Mouse (Mus musculus): ENCODE results near the gene Wsb1. TPM values are rescaled to one million over a fixed set of nuclear protein-coding genes. Genes with fewer than 3 reads are reported as not detected.

Gene Wsb1
- polyA plus RNA-seq, 1 experiment from 2014 or later = 425 TPM

DNA sequence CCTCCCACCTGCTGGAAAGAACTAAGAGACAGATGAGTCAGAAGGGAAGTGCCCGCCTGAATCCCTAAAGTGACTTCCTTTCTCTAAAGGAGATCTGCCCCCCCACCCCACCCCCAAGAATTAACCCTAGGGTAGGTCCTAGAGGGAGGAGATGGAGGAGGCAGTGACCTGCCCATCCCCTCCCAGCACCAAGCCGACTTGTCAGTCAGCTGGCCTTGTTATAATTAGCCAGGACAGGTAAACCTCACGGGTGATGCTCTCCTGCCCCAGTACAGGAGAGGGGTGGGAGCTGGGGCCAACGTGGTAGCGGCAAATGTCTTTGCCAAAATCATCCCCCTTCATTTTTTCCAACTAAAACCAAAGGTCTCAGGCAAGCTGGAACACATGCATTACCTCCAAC is 37.2 kb upstream of the Wsb1 start:
- no peak overlapping the region for H3K4me3 ChIP-seq (ENCODE audit: low read depth, low read length)
- H3K9ac ChIP-seq (ENCODE audit: low read length) = no peak overlapping the region
- no peak overlapping the region for H3K27ac ChIP-seq (ENCODE audit: low read depth, low read length)
- H3K27me3 ChIP-seq (ENCODE audit: control insufficient read depth, insufficient read depth, low read length) = no peaks in the 10 kb centered on the region
- 73% methylated on average over 5 of the region's 5 CpGs for WGBS
- H3K4me2 ChIP-seq = no peak overlapping the region
- no peaks in the 10 kb centered on the region for H3K9me3 ChIP-seq (ENCODE audit: control insufficient read depth, low read length)
- ATAC-seq (ENCODE audit: low FRiP score) (no peak), DNase-seq (ENCODE audit: low spot score, missing footprints) (no peak)
- H3K36me3 ChIP-seq (ENCODE audit: control insufficient read depth, insufficient read depth, low read length) = no peaks in the 10 kb centered on the region
- no peaks in the 10 kb centered on the region for H3K4me1 ChIP-seq (ENCODE audit: control insufficient read depth, insufficient read depth, low read length)

DNA sequence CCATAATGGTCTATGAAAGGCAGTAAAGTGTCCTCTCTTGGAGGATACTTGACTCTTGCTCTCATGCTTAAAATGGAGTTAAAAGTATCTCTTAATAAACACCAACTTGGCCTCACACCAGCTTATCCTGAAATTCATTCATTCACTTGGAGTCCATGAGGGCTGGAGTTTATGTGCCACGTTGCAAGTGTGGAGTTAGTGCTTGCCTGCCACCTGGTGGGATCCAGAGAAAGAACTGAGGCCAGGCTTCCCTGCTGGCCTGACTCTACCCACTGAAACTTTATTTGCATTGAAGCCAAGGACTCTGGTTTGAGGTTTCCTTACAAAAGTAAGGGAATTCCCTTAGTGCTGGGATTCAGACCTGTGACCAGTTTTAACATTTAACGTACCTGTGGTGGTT is 36.0 kb upstream of the Wsb1 start:
- Histone ChIP-seq H3K4me3 (ENCODE audit: low read depth, low read length) (no peak overlapping the region), H3K4me1 (ENCODE audit: control insufficient read depth, insufficient read depth, low read length) (no peaks in the 10 kb centered on the region), H3K36me3 (ENCODE audit: control insufficient read depth, insufficient read depth, low read length) (no peaks in the 10 kb centered on the region), H3K4me2 (no peak overlapping the region), H3K27ac (ENCODE audit: low read depth, low read length) (no peak overlapping the region), H3K9me3 (ENCODE audit: control insufficient read depth, low read length) (no peaks in the 10 kb centered on the region), H3K9ac (ENCODE audit: low read length) (no peak overlapping the region), H3K27me3 (ENCODE audit: control insufficient read depth, insufficient read depth, low read length) (no peaks in the 10 kb centered on the region)
- WGBS = 58% methylated on average over 2 of the region's 2 CpGs
- DNase-seq (ENCODE audit: low spot score, missing footprints) (no peak), ATAC-seq (ENCODE audit: low FRiP score) (no peak)

DNA sequence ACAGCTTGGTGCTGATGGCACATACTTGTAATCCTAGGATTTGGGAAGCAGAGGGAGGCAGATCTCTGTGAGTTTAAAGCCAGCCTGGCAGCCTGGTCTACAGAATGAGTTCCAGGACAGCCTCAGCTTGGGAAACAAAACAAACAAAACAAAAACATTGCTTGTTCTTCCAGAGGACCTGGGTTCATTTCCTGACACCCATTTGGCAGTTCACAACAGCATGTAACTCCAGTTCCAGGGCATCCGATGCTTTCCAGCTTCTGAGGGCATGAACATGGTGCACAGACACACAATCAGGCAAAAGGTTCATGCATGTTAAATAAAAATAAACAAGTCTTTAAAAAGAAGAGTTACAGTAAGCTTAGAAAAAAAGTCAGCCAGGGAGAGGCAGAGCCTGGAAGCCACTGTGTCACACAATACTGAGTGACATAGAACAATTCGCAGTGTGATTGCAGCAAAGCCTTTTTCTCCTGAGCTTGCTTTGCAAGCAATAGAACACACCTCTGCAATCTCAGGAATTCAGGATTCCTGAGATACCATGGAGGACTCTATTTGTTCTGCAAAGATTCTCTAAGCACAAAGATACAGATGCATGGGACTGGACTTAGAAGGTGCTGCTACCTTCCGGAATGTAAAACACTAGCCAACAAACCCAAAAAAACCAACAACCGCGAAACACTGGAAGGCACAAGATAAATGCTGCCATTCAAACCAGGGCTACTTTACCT is 34.6 kb upstream of the Wsb1 start:
- H3K9ac ChIP-seq (ENCODE audit: low read length) = no peak overlapping the region
- 93% methylated on average over 5 of the region's 5 CpGs for WGBS
- no peak overlapping the region for H3K4me2 ChIP-seq
- H3K27me3 ChIP-seq (ENCODE audit: control insufficient read depth, insufficient read depth, low read length) = no peaks in the 10 kb centered on the region
- no peaks in the 10 kb centered on the region for H3K4me1 ChIP-seq (ENCODE audit: control insufficient read depth, insufficient read depth, low read length)
- H3K36me3 ChIP-seq (ENCODE audit: control insufficient read depth, insufficient read depth, low read length) = no peaks in the 10 kb centered on the region
- no peaks in the 10 kb centered on the region for H3K9me3 ChIP-seq (ENCODE audit: control insufficient read depth, low read length)
- H3K27ac ChIP-seq (ENCODE audit: low read depth, low read length) = no peak overlapping the region
- no peak overlapping the region for H3K4me3 ChIP-seq (ENCODE audit: low read depth, low read length)
- ATAC-seq (ENCODE audit: low FRiP score) = no peak
- no peak for DNase-seq (ENCODE audit: low spot score, missing footprints)

DNA sequence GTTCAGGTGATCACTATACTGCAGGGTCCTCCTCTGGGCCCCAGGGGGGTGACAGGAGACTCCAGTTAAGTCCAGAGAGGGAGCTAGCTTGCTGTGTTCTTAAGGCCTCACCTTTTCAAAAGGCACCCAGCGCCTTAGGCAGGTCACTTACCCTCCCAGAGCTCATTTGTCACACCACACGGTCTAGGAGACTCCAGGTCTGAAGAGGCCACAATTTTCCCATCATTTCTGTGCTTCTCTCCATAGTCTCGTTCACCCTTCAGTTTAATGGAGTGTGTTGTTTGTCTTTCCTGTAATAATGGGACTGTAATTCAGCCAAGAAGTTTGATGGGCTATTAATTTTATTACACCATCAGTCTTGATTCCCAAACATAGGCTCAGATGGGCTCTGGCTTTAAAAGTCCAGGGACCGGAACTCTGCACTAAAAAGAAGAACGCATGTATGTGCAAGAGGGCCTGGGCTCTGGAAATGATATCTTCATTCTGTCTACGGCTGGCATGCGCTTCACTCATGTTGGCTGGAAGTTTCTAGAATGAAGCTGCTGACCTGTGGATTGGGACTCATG is 33.9 kb upstream of the Wsb1 start:
- Histone ChIP-seq H3K36me3 (ENCODE audit: control insufficient read depth, insufficient read depth, low read length) (no peaks in the 10 kb centered on the region), H3K9ac (ENCODE audit: low read length) (no peak overlapping the region), H3K4me2 (no peak overlapping the region), H3K27ac (ENCODE audit: low read depth, low read length) (no peak overlapping the region), H3K4me1 (ENCODE audit: control insufficient read depth, insufficient read depth, low read length) (no peaks in the 10 kb centered on the region), H3K27me3 (ENCODE audit: control insufficient read depth, insufficient read depth, low read length) (no peaks in the 10 kb centered on the region), H3K9me3 (ENCODE audit: control insufficient read depth, low read length) (no peaks in the 10 kb centered on the region), H3K4me3 (ENCODE audit: low read depth, low read length) (no peak overlapping the region)
- ATAC-seq (ENCODE audit: low FRiP score) (no peak), DNase-seq (ENCODE audit: low spot score, missing footprints) (no peak)
- 88% methylated on average over 7 of the region's 7 CpGs for WGBS

DNA sequence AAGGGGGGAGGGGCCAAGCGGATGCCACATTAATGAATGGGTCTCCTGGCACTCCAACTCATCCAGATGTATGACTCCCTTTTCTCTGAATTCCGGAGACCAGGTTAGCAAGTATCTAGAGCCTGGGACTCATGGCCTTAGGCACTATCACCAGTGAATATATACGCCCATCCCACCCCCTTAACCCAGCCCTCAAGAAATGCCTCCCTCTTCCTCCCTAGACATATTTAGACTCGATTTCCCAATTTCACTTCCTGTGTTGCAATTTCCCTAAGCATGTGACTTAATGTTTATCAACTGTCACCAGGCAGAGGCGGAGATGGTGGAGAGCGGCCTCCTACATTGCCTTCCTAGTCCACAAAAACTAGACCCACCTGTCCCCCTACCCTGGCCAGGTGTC is 33.0 kb upstream of the Wsb1 start:
- H3K9ac ChIP-seq (ENCODE audit: low read length) = no peak overlapping the region
- ATAC-seq (ENCODE audit: low FRiP score) = no peak
- no peaks in the 10 kb centered on the region for H3K36me3 ChIP-seq (ENCODE audit: control insufficient read depth, insufficient read depth, low read length)
- no peaks in the 10 kb centered on the region for H3K4me1 ChIP-seq (ENCODE audit: control insufficient read depth, insufficient read depth, low read length)
- H3K4me2 ChIP-seq = no peak overlapping the region
- H3K4me3 ChIP-seq (ENCODE audit: low read depth, low read length) = no peak overlapping the region
- no peak overlapping the region for H3K27ac ChIP-seq (ENCODE audit: low read depth, low read length)
- 89% methylated on average over 6 of the region's 6 CpGs for WGBS
- H3K27me3 ChIP-seq (ENCODE audit: control insufficient read depth, insufficient read depth, low read length) = no peaks in the 10 kb centered on the region
- DNase-seq (ENCODE audit: low spot score, missing footprints) = no peak
- H3K9me3 ChIP-seq (ENCODE audit: control insufficient read depth, low read length) = no peaks in the 10 kb centered on the region

DNA sequence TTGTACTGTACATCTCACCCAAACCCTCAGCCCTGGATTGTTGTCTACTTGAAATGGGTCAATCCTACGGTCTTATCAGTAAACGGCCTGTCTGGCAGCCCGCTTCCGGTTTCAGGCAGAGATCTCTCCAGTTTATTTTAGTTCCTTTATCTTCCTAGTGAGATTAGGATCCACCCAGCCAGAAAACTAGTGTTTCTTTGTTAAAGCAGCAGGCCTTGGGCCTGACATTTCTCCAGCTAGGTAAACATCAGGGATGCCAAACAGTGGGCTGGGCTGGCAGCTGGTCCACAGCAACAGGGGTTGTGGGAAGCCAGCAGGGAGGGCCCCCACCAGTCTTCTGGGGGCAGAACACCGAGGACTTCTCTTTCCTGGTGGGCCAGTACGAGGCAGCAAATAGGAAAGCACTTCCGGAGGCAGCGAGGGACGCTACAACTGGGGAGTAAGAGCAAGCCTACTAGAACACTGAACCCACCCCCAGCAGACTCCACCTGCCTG is 31.9 kb upstream of the Wsb1 start:
- no peak overlapping the region for H3K9ac ChIP-seq (ENCODE audit: low read length)
- no peaks in the 10 kb centered on the region for H3K36me3 ChIP-seq (ENCODE audit: control insufficient read depth, insufficient read depth, low read length)
- H3K27ac ChIP-seq (ENCODE audit: low read depth, low read length) = no peak overlapping the region
- H3K27me3 ChIP-seq (ENCODE audit: control insufficient read depth, insufficient read depth, low read length) = no peaks in the 10 kb centered on the region
- H3K4me2 ChIP-seq = no peak overlapping the region
- H3K4me3 ChIP-seq (ENCODE audit: low read depth, low read length) = no peak overlapping the region
- H3K9me3 ChIP-seq (ENCODE audit: control insufficient read depth, low read length) = no peaks in the 10 kb centered on the region
- 77% methylated on average over 9 of the region's 9 CpGs for WGBS
- ATAC-seq (ENCODE audit: low FRiP score) (no peak), DNase-seq (ENCODE audit: low spot score, missing footprints) (no peak)
- H3K4me1 ChIP-seq (ENCODE audit: control insufficient read depth, insufficient read depth, low read length) = no peaks in the 10 kb centered on the region

DNA sequence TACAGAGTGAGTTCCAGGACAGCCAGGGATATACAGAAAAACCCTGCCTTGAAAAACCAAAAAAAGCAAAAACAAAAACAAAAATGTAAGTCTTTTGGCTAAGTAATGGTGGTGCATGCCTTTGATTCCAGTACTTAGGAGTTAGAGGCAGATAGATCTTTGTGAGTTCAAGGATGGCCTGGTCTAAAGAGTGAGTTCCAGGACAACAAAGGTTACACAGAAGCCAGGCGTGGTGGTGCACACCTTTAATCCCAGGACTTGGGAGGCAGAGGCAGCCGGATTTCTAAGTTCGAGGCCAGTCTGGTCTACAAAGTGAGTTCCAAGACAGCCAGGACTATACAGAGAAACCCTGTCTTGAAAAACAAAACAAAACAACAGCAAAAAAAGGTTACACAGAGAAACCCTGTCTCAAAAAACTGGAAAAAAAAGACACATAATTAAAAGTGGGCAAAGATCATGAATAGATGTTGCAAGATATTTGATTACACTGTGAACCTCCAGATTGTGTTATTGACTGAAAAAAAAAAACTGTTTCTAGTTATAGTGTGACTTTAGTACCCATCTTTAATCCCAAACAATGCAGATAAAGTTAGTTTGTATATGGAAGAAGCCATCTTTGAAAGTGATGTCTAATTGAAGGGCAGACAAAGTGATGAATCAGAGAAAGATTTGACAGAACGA is 29.0 kb upstream of the Wsb1 start:
- H3K4me3 ChIP-seq (ENCODE audit: low read depth, low read length) = no peak overlapping the region
- H3K9ac ChIP-seq (ENCODE audit: low read length) = no peak overlapping the region
- no peak overlapping the region for H3K27ac ChIP-seq (ENCODE audit: low read depth, low read length)
- H3K9me3 ChIP-seq (ENCODE audit: control insufficient read depth, low read length) = no peaks in the 10 kb centered on the region
- H3K36me3 ChIP-seq (ENCODE audit: control insufficient read depth, insufficient read depth, low read length) = no peaks in the 10 kb centered on the region
- 89% methylated on average over 4 of the region's 4 CpGs for WGBS
- no peak for DNase-seq (ENCODE audit: low spot score, missing footprints)
- no peaks in the 10 kb centered on the region for H3K27me3 ChIP-seq (ENCODE audit: control insufficient read depth, insufficient read depth, low read length)
- H3K4me1 ChIP-seq (ENCODE audit: control insufficient read depth, insufficient read depth, low read length) = no peaks in the 10 kb centered on the region
- no peak for ATAC-seq (ENCODE audit: low FRiP score)
- no peak overlapping the region for H3K4me2 ChIP-seq

DNA sequence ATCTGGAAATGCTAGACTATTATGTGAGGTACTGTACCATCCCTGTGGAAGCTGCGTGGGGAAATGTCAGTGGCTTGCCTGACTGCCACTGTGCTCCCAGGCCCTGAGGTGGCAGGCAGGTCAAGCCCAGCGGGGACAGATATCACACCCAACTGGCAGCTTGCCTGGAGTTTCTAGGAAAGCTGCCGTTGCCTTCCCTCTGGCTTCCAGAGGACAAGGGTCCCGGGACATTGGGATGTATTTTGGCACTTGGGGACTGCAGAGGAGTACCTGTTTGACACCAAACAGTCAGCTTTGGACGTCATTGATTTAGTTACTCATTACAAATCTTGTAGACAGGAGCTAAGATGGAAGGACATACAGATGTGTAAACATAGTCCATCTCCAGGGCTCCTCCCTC is 26.9 kb upstream of the Wsb1 start:
- Histone ChIP-seq H3K4me2 (no peak overlapping the region), H3K4me3 (ENCODE audit: low read depth, low read length) (no peak overlapping the region), H3K27me3 (ENCODE audit: control insufficient read depth, insufficient read depth, low read length) (no peaks in the 10 kb centered on the region), H3K4me1 (ENCODE audit: control insufficient read depth, insufficient read depth, low read length) (no peaks in the 10 kb centered on the region), H3K9me3 (ENCODE audit: control insufficient read depth, low read length) (no peaks in the 10 kb centered on the region), H3K9ac (ENCODE audit: low read length) (no peak overlapping the region), H3K27ac (ENCODE audit: low read depth, low read length) (no peak overlapping the region), H3K36me3 (ENCODE audit: control insufficient read depth, insufficient read depth, low read length) (no peaks in the 10 kb centered on the region)
- ATAC-seq (ENCODE audit: low FRiP score) (no peak), DNase-seq (ENCODE audit: low spot score, missing footprints) (no peak)
- WGBS = 83% methylated on average over 5 of the region's 5 CpGs

DNA sequence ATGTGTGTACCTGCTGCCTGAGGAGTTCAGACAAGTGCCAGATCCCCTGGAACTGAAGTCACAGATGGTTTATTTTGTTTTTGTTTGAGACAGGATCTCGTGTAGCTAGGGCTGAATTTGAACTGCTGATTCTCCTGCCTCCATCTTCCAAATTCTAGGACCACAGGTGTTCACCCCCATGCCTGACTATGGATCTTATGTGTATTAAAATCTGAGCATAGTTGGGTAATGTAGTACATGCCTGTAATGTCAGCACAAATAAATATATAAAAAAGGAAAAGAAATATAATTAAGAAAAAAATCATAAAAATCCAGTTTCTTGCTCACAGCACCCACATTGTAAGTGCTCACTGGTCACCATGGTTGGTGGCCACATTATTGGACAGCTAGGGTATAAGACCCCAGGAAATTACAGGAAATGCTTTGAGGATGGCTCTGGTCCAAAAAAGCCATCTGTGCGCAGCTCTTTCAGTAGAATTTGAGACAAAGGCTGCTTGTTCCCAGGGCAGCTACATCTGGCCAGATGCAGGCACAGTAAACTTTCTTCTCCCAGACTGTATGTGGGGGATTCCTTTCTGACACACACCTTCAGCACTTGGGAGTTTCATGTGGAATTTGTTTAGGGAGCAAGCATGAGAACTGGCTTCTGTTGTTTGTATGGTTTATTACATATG is 25.4 kb upstream of the Wsb1 start:
- Histone ChIP-seq H3K9me3 (ENCODE audit: control insufficient read depth, low read length) (no peaks in the 10 kb centered on the region), H3K27ac (ENCODE audit: low read depth, low read length) (no peak overlapping the region), H3K4me1 (ENCODE audit: control insufficient read depth, insufficient read depth, low read length) (no peaks in the 10 kb centered on the region), H3K4me2 (no peak overlapping the region), H3K27me3 (ENCODE audit: control insufficient read depth, insufficient read depth, low read length) (no peaks in the 10 kb centered on the region), H3K9ac (ENCODE audit: low read length) (no peak overlapping the region), H3K4me3 (ENCODE audit: low read depth, low read length) (no peak overlapping the region), H3K36me3 (ENCODE audit: control insufficient read depth, insufficient read depth, low read length) (no peaks in the 10 kb centered on the region)
- 71% methylated on average over 2 of the region's 2 CpGs for WGBS
- ATAC-seq (ENCODE audit: low FRiP score) = no peak
- DNase-seq (ENCODE audit: low spot score, missing footprints) = no peak

Data from midbrain, embryonic 11.5 days (tissue).